Mouse (Mus musculus) kidney, postnatal 0 days (tissue): ENCODE results near the gene Pex5l. TPM values are rescaled to one million over a fixed set of nuclear protein-coding genes. Genes with fewer than 3 reads are reported as not detected.

Experiments used
- ATAC-seq: fragments of 200-750 bp; cut with Nextera tagmentation; replicated peaks from 2 replicates; pipeline ENCODE4 v1.8.0; 2017; ENCODE audit warnings: low read depth, moderate number of reproducible peaks, moderate TSS enrichment, moderate library complexity; ENCODE audit not compliant: low FRiP score
- DNase-seq: peaks from one replicate; pipeline ENCODE4 v3.0.0-alpha.2; 2016; ENCODE audit warnings: low spot score
- H3K27ac ChIP-seq: fragments of 300-500 bp; sonication (generic); 2 replicates; pipeline ENCODE4 v1.5.1; 2014; ENCODE audit warnings: mild to moderate bottlenecking
- H3K27me3 ChIP-seq: fragments of 300-500 bp; sonication (generic); 2 replicates; pipeline ENCODE4 v1.6.1; 2014; ENCODE audit warnings: low read length, mixed read lengths; ENCODE audit not compliant: insufficient read depth
- H3K36me3 ChIP-seq: fragments of 300-500 bp; sonication (generic); 2 replicates; pipeline ENCODE4 v1.6.1; 2014; ENCODE audit warnings: low read length, mixed read lengths; ENCODE audit not compliant: insufficient read depth
- H3K4me1 ChIP-seq: fragments of 300-500 bp; sonication (generic); replicated peaks from 2 replicates; pipeline ENCODE4 v1.6.1; 2014; ENCODE audit warnings: antibody characterized with exemption, low read length, mixed read lengths; ENCODE audit not compliant: insufficient read depth
- H3K4me2 ChIP-seq: fragments of 300-500 bp; sonication (generic); 2 replicates; pipeline ENCODE4 v1.6.1; 2014; ENCODE audit warnings: mild to moderate bottlenecking, low read length, moderate library complexity, mixed read lengths
- H3K4me3 ChIP-seq: fragments of 300-500 bp; sonication (generic); replicated peaks from 2 replicates; pipeline ENCODE4 v1.5.1; 2014; ENCODE audit warnings: low read depth, low read length
- H3K9ac ChIP-seq: fragments of 300-500 bp; sonication (generic); 2 replicates; pipeline ENCODE4 v1.6.1; 2014; ENCODE audit warnings: low read depth, low read length
- H3K9me3 ChIP-seq: fragments of 300-500 bp; sonication (generic); replicated peaks from 2 replicates; pipeline ENCODE4 v1.6.1; 2016; ENCODE audit warnings: low read length, inconsistent platforms, mixed read lengths
- CTCF ChIP-seq: IDR thresholded peaks from 2 replicates; pipeline ENCODE4 v1.5.1; 2016; ENCODE audit warnings: antibody characterized with exemption, low read depth, mild to moderate bottlenecking, moderate library complexity
- WGBS: fragments of 180-500 bp; shearing (Covaris S2); extraction: QIAGEN DNeasy Blood & Tissue Kit; methylation state at CpG from one replicate; pipeline ENCODE4 v1.1.7; 2014; 5-methylcytosine and 5-hydroxymethylcytosine counted together
- polyA plus RNA-seq: library from polyadenylated mRNA; unstranded; fragments of >200 nt; fragmentation: Nextera tagmentation; extraction: Ambion mirVana; gene quantifications from 2 replicates; pipeline ENCODE4 v1.2.1, GENCODE M21; 2015

The Pex5l gene
- polyA plus RNA-seq, 1 experiment from 2014 or later, result 0.13 TPM

DNA sequence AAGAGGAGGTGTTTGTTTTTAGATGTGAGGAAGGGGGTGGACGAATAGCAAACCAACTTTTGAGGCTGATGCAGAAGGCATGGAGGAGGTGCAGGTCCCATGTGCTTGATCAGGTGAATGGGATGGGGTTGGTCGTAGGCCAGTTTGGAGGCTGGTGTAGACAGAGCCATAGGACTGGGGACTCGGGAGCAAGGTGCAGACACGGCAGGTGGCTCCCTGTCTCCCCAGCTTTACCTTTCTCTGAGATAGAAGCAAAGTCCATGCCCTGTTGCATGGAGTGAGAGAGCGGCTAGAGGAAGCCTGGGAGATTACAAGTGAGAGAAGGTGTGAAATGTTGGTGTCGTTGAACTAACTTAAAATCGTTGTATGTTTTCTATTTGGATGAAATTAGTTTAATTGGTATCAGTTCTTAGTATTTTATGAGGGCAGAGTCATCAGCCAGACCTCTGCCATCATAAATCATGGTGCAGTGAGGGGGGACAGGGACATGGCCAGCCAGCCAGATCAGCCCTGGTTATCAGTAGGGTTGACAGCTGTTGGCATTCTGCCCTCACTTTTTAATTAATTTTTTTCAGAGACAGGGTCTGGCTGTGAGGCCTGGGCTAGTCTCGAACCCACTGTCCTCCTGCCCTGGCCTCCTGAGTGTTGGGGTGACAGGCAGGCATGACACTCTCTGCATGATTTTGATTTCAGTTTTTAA is 203.1 kb downstream of the Pex5l start:
- Histone ChIP-seq H3K4me3 (no peak overlapping the region), H3K9me3 (no peaks in the 10 kb centered on the region), H3K27ac (no peak overlapping the region), H3K9ac (no peak overlapping the region), H3K4me1 (no peaks in the 10 kb centered on the region), H3K27me3 (no peaks in the 10 kb centered on the region), H3K36me3 (no peaks in the 10 kb centered on the region), H3K4me2 (no peak overlapping the region)
- TF ChIP-seq CTCF, result no peak
- WGBS, result 53% methylated on average over 8 of the region's 8 CpGs
- DNase-seq, result no peak
- ATAC-seq, result no peak; the same call in 1 of the 2 replicates

GRCm38 (mm10) chr3:32924168-32924567 is 218.9 kb downstream of the Pex5l start:
- Histone ChIP-seq H3K9me3 (no peaks in the 10 kb centered on the region), H3K4me1 (no peaks in the 10 kb centered on the region), H3K9ac (no peak overlapping the region), H3K4me2 (no peak overlapping the region), H3K36me3 (no peaks in the 10 kb centered on the region), H3K27ac (no peak overlapping the region), H3K27me3 (no peaks in the 10 kb centered on the region), H3K4me3 (no peak overlapping the region)
- no peak for TF ChIP-seq CTCF
- no peak for ATAC-seq
- WGBS, result 78% methylated on average over 6 of the region's 6 CpGs
- no peak for DNase-seq

- Histone ChIP-seq H3K36me3 (no peaks in the 10 kb centered on the region), H3K27me3 (no peaks in the 10 kb centered on the region), H3K4me2 (no peak overlapping the region), H3K9ac (no peak overlapping the region), H3K27ac (no peak overlapping the region), H3K4me1 (no peaks in the 10 kb centered on the region), H3K4me3 (no peak overlapping the region), H3K9me3 (no peaks in the 10 kb centered on the region)
- DNase-seq (peak; percentile 73), ATAC-seq (peak; percentile 63; the same call in 1 of the 2 replicates)
- 30% methylated on average over 7 of the region's 7 CpGs for WGBS
- TF ChIP-seq CTCF, result peak; percentile 73
Measured at GRCm38 (mm10) chr3:32910071-32910551, 232.9 kb downstream of the Pex5l start.

DNA sequence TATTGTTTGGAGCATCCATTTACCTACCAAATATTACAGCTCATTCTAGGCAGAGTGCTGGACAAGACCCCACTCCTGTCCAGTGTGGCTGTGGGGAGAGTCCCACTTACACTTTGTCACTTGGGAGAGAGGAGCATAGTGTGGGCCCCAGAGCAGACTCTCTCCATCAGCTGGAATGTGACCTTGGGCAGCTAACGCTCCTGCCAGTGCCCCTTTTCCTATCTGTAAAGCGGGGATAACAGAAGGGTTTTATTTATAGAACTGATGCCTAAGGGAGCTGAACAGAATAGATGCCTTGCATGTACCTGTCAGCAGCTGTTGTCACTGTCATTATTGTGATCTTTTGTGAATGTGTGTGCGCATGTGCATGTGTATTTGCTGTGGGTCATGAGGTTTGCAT is 234.6 kb downstream of the Pex5l start:
- no peak for ATAC-seq
- H3K4me1 ChIP-seq, result no peaks in the 10 kb centered on the region
- H3K9ac ChIP-seq, result no peak overlapping the region
- no peaks in the 10 kb centered on the region for H3K36me3 ChIP-seq
- WGBS, result 89% methylated on average over 3 of the region's 3 CpGs
- no peak overlapping the region for H3K4me3 ChIP-seq
- H3K9me3 ChIP-seq, result no peaks in the 10 kb centered on the region
- H3K4me2 ChIP-seq, result no peak overlapping the region
- no peak overlapping the region for H3K27ac ChIP-seq
- no peak for TF ChIP-seq CTCF
- no peak for DNase-seq
- H3K27me3 ChIP-seq, result no peaks in the 10 kb centered on the region

DNA sequence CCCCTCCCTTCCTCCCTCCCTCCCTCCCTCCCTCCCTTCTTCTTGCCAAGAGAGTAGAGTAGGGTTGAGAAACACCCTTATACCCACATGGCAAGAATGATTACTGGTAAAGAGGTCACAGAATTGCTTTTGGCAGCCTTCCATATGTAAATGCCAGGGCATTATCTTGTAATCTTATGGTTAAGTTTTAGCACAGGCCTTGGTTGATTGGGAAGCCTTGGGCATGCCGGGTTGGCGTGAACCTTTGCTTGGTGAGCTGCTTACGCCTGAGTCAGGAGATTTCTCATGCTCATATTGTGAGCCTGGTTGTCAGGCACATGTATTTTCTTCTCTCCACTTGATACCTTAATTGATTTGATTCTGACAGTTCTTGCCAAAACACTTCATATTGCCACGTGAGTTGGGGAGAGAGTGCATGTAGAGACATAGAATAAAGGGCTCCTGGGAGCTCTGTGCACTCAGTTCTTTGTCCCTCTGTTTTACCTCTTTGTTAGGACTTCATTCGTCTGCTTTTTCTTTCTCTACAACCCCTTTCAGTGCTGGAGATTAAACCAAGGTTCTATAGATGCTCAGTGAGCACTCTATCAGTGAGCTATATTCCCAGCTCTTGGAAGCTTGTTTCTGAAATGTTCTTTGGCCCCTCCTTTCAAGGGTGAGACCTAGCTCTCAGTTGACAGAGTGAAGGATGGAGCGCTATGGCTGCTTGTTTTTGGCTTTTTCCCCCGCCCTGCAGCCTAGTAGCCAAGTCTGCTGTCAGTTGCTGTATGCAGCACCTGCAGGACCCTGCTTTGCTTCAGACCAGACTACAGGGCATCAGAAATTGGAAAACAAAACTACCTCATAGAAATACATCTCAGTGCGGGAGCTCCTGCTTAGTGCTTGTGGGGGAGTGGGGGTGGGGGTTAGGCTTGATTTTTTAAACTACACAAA is 236.9 kb downstream of the Pex5l start:
- no peak for DNase-seq
- WGBS, result 80% methylated on average over 8 of the region's 8 CpGs

GRCm38 (mm10) chr3:32904599-32904998 is 238.4 kb downstream of the Pex5l start:
- no peaks in the 10 kb centered on the region for H3K27me3 ChIP-seq
- ATAC-seq (no peak), DNase-seq (no peak)
- 78% methylated on average over 1 of the region's 1 CpGs for WGBS
- H3K36me3 ChIP-seq, result no peaks in the 10 kb centered on the region; the same call in 1 of the 2 replicates
- no peak overlapping the region for H3K27ac ChIP-seq
- no peaks in the 10 kb centered on the region for H3K4me1 ChIP-seq
- no peak overlapping the region for H3K9ac ChIP-seq
- no peak for TF ChIP-seq CTCF
- H3K4me3 ChIP-seq, result no peak overlapping the region
- no peak overlapping the region for H3K4me2 ChIP-seq
- no peaks in the 10 kb centered on the region for H3K9me3 ChIP-seq

More for the DNA sequence above, 236.9 kb downstream of the Pex5l start:
- no peaks in the 10 kb centered on the region; the same call in 1 of the 2 replicates for H3K36me3 ChIP-seq
- H3K9me3 ChIP-seq, result no peaks in the 10 kb centered on the region
- no peak overlapping the region for H3K4me2 ChIP-seq
- H3K27me3 ChIP-seq, result no peaks in the 10 kb centered on the region
- H3K27ac ChIP-seq, result no peak overlapping the region
- ATAC-seq, result no peak
- no peak overlapping the region for H3K4me3 ChIP-seq
- H3K4me1 ChIP-seq, result no peaks in the 10 kb centered on the region
- TF ChIP-seq CTCF, result no peak
- no peak overlapping the region for H3K9ac ChIP-seq
